Mouse (Mus musculus) lung, embryonic 14.5 days (tissue): Measurements from ENCODE around the gene D930048N14Rik. TPM values are rescaled to one million over a fixed set of nuclear protein-coding genes. Genes with fewer than 3 reads are reported as not detected.
A peak's percentile ranks its signal among the peaks of the same experiment; 100 is the strongest.

ENCODE experiments used
- ATAC-seq: fragments of 200-750 bp; cut with Nextera tagmentation; 2 replicates; pipeline ENCODE4 v1.8.0; 2017; ENCODE audit warnings: mild to moderate bottlenecking, moderate TSS enrichment, moderate library complexity; ENCODE audit not compliant: insufficient read depth
- DNase-seq: peaks from one replicate; pipeline ENCODE4 v3.0.0-alpha.2; 2015
- H3K27ac ChIP-seq: fragments of 300-500 bp; sonication (generic); 2 replicates; pipeline ENCODE4 v1.5.1; 2014; ENCODE audit warnings: low read depth, mild to moderate bottlenecking, moderate library complexity
- H3K27me3 ChIP-seq: fragments of 300-500 bp; sonication (generic); 2 replicates; pipeline ENCODE4 v1.6.1; 2014; ENCODE audit warnings: low read length, control low read depth; ENCODE audit not compliant: insufficient read depth
- H3K36me3 ChIP-seq: fragments of 300-500 bp; sonication (generic); 2 replicates; pipeline ENCODE4 v1.6.1; 2014; ENCODE audit warnings: control low read depth; ENCODE audit not compliant: insufficient read depth
- H3K4me1 ChIP-seq: fragments of 300-500 bp; sonication (generic); 2 replicates; pipeline ENCODE4 v1.6.1; 2014; ENCODE audit warnings: antibody characterized with exemption, control low read depth; ENCODE audit not compliant: insufficient read depth
- H3K4me2 ChIP-seq: fragments of 300-500 bp; sonication (generic); 2 replicates; pipeline ENCODE4 v1.6.1; 2014; ENCODE audit warnings: mild to moderate bottlenecking
- H3K4me3 ChIP-seq: fragments of 300-500 bp; sonication (generic); 2 replicates; pipeline ENCODE4 v1.5.1; 2014; ENCODE audit warnings: low read depth, low read length
- H3K9ac ChIP-seq: fragments of 300-500 bp; sonication (generic); 2 replicates; pipeline ENCODE4 v1.6.1; 2014
- H3K9me3 ChIP-seq: fragments of 300-500 bp; sonication (generic); 2 replicates; pipeline ENCODE4 v1.6.1; 2016; ENCODE audit warnings: low read depth, low read length, control low read depth
- CTCF ChIP-seq: IDR thresholded peaks from 2 replicates; pipeline ENCODE4 v1.5.1; 2016; ENCODE audit warnings: antibody characterized with exemption, low read depth
- WGBS: fragments of 180-500 bp; shearing (Covaris S2); extraction: QIAGEN DNeasy Blood & Tissue Kit; methylation state at CpG from one replicate; pipeline ENCODE4 v1.1.7; 2014; 5-methylcytosine and 5-hydroxymethylcytosine counted together
- polyA plus RNA-seq: library from polyadenylated mRNA; unstranded; fragments of >200 nt; fragmentation: Nextera tagmentation; extraction: Ambion mirVana; gene quantifications from 2 replicates; pipeline ENCODE4 v1.2.1, GENCODE M21; 2014

D930048N14Rik gene
- polyA plus RNA-seq, 1 experiment from 2014 or later: 3.4 TPM

DNA sequence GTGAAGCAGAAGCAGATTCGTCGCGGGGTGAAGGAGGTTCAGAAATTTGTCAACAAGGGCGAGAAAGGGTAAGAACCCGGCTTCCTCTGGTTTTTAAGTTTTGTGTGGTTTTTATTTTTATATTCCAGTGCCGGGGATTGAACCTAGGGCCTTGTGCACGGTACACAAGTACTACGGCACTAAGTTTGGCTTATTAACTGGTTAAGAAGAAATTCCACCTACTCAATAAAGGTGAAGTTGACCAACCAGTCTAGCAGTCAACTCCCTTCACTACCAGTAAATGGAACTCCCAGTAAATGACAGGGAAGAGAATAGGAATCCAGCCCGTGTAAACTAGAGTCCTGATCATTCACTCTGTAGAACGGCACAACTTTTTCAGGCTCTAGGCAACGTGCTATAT lies 30.7 kb upstream of the D930048N14Rik start:
- Histone ChIP-seq H3K36me3 (peaks cover 29% of the 10 kb centered on the region), H3K4me1 (peaks cover 8% of the 10 kb centered on the region; the same call in 1 of the 2 replicates), H3K9ac (peak overlapping the region; percentile 76), H3K27me3 (no peaks in the 10 kb centered on the region), H3K27ac (peak overlapping the region; percentile 68), H3K4me2 (peak overlapping the region; percentile 81), H3K9me3 (no peaks in the 10 kb centered on the region), H3K4me3 (peak overlapping the region; percentile 85)
- no peak for TF ChIP-seq CTCF
- DNase-seq (no peak), ATAC-seq (no peak)
- WGBS: 2% methylated on average over 11 of the region's 11 CpGs

DNA sequence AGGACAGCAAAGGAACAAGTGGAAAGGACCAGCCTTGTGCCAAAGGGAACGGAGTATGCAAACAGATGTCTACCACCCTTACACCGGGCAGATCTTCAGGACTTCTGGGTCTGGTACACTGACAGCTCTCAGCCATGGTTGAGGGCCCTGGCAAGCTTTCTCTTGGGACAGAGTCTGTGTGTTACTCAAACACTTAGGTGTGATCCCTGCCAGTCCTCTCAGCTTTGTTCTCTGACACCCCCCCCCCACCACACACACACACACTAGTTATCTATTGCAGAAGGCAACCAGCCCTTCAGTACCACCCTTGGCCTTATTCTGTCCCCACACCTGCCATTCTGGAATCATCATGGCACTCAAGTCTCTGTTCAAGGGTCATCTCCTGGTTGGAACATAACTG lies 29.0 kb upstream of the D930048N14Rik start:
- ATAC-seq (no peak), DNase-seq (no peak)
- H3K9me3 ChIP-seq: no peaks in the 10 kb centered on the region
- peaks cover 8% of the 10 kb centered on the region; the same call in 1 of the 2 replicates for H3K4me1 ChIP-seq
- H3K4me2 ChIP-seq: no peak overlapping the region
- H3K36me3 ChIP-seq: peaks cover 44% of the 10 kb centered on the region
- no peak for TF ChIP-seq CTCF
- no peaks in the 10 kb centered on the region for H3K27me3 ChIP-seq
- H3K9ac ChIP-seq: no peak overlapping the region
- H3K27ac ChIP-seq: no peak overlapping the region
- WGBS: 92% methylated on average over 2 of the region's 2 CpGs
- no peak overlapping the region for H3K4me3 ChIP-seq

- no peak for DNase-seq
Measured at GRCm38 (mm10) chr11:51622971-51623491, 27.7 kb upstream of the D930048N14Rik start.

GRCm38 (mm10) chr11:51625187-51625820 lies 25.4 kb upstream of the D930048N14Rik start:
- DNase-seq: no peak
- no peak for ATAC-seq
- Histone ChIP-seq H3K4me1 (peaks cover 8% of the 10 kb centered on the region; the same call in 1 of the 2 replicates), H3K36me3 (peaks cover 62% of the 10 kb centered on the region), H3K9ac (no peak overlapping the region), H3K27me3 (no peaks in the 10 kb centered on the region), H3K27ac (no peak overlapping the region), H3K4me2 (no peak overlapping the region), H3K9me3 (no peaks in the 10 kb centered on the region), H3K4me3 (no peak overlapping the region)
- no peak for TF ChIP-seq CTCF
- 73% methylated on average over 5 of the region's 5 CpGs for WGBS

More at GRCm38 (mm10) chr11:51622971-51623491, 27.7 kb upstream of the D930048N14Rik start:
- H3K9me3 ChIP-seq: no peaks in the 10 kb centered on the region
- no peak overlapping the region for H3K9ac ChIP-seq
- H3K4me2 ChIP-seq: no peak overlapping the region
- H3K36me3 ChIP-seq: peaks cover 54% of the 10 kb centered on the region
- H3K4me1 ChIP-seq: peaks cover 8% of the 10 kb centered on the region; the same call in 1 of the 2 replicates
- no peak for TF ChIP-seq CTCF
- no peak overlapping the region for H3K27ac ChIP-seq
- H3K27me3 ChIP-seq: no peaks in the 10 kb centered on the region
- H3K4me3 ChIP-seq: no peak overlapping the region
- ATAC-seq: no peak
- 84% methylated on average over 7 of the region's 7 CpGs for WGBS

GRCm38 (mm10) chr11:51627425-51627824 lies 23.3 kb upstream of the D930048N14Rik start:
- H3K4me3 ChIP-seq: no peak overlapping the region
- peaks cover 60% of the 10 kb centered on the region for H3K36me3 ChIP-seq
- no peak overlapping the region for H3K4me2 ChIP-seq
- WGBS: 93% methylated on average over 9 of the region's 9 CpGs
- ATAC-seq (no peak), DNase-seq (no peak)
- no peak overlapping the region for H3K27ac ChIP-seq
- no peaks in the 10 kb centered on the region for H3K9me3 ChIP-seq
- no peaks in the 10 kb centered on the region for H3K4me1 ChIP-seq
- no peaks in the 10 kb centered on the region for H3K27me3 ChIP-seq
- no peak for TF ChIP-seq CTCF
- H3K9ac ChIP-seq: no peak overlapping the region

- no peak overlapping the region for H3K27ac ChIP-seq
- H3K4me2 ChIP-seq: no peak overlapping the region
- TF ChIP-seq CTCF: no peak
- DNase-seq: no peak
- no peak overlapping the region for H3K4me3 ChIP-seq
- H3K36me3 ChIP-seq: peaks cover 55% of the 10 kb centered on the region
- H3K4me1 ChIP-seq: no peaks in the 10 kb centered on the region
- H3K9ac ChIP-seq: no peak overlapping the region
- ATAC-seq: no peak
- no peaks in the 10 kb centered on the region for H3K9me3 ChIP-seq
- H3K27me3 ChIP-seq: no peaks in the 10 kb centered on the region
- 85% methylated on average over 8 of the region's 8 CpGs for WGBS
Measured at GRCm38 (mm10) chr11:51627907-51628306, 22.8 kb upstream of the D930048N14Rik start.

GRCm38 (mm10) chr11:51629651-51630314 lies 21.0 kb upstream of the D930048N14Rik start:
- WGBS: 70% methylated on average over 15 of the region's 15 CpGs
- no peak for ATAC-seq

More at GRCm38 (mm10) chr11:51629651-51630314, 21.0 kb upstream of the D930048N14Rik start:
- no peak for DNase-seq
- no peak overlapping the region for H3K27ac ChIP-seq
- H3K9ac ChIP-seq: no peak overlapping the region
- TF ChIP-seq CTCF: no peak
- peaks cover 37% of the 10 kb centered on the region for H3K36me3 ChIP-seq
- no peaks in the 10 kb centered on the region for H3K4me1 ChIP-seq
- H3K27me3 ChIP-seq: no peaks in the 10 kb centered on the region
- H3K4me2 ChIP-seq: no peak overlapping the region
- H3K9me3 ChIP-seq: no peaks in the 10 kb centered on the region
- no peak overlapping the region for H3K4me3 ChIP-seq
